Mouse (Mus musculus) cerebellum, adult 11-12 months (tissue): Measurements from ENCODE around the gene Gm20388.
A peak's percentile ranks its signal among the peaks of the same experiment; 100 is the strongest.

Source experiments
- DNase-seq: peaks from one replicate; pipeline ENCODE4 v3.0.0; 2022

Gm20388 gene

GRCm38 (mm10) chr8:124248688-124249087 lies 4338.0 kb downstream of the Gm20388 start:
- DNase-seq, result no peak

GRCm38 (mm10) chr8:124250255-124250654 lies 4339.6 kb downstream of the Gm20388 start:
- no peak for DNase-seq

- DNase-seq, result no peak
These were observed 4340.1 kb downstream of the Gm20388 start for GRCm38 (mm10) chr8:124250785-124251184.

GRCm38 (mm10) chr8:124252533-124252950 lies 4341.9 kb downstream of the Gm20388 start:
- no peak for DNase-seq

- DNase-seq, result no peak
These were observed 4343.3 kb downstream of the Gm20388 start for GRCm38 (mm10) chr8:124253939-124254338.

GRCm38 (mm10) chr8:124256841-124257240 lies 4346.2 kb downstream of the Gm20388 start:
- no peak for DNase-seq

GRCm38 (mm10) chr8:124257363-124257762 lies 4346.7 kb downstream of the Gm20388 start:
- DNase-seq, result peak; percentile 42

GRCm38 (mm10) chr8:124259146-124259545 lies 4348.5 kb downstream of the Gm20388 start:
- no peak for DNase-seq

- DNase-seq, result no peak
These were observed 4349.3 kb downstream of the Gm20388 start for GRCm38 (mm10) chr8:124259925-124260324.

- no peak for DNase-seq
These were observed 4349.7 kb downstream of the Gm20388 start for GRCm38 (mm10) chr8:124260371-124260770.

- no peak for DNase-seq
These were observed 4352.4 kb downstream of the Gm20388 start for GRCm38 (mm10) chr8:124263058-124263457.

- no peak for DNase-seq
These were observed 4353.4 kb downstream of the Gm20388 start for GRCm38 (mm10) chr8:124264032-124264431.

- no peak for DNase-seq
These were observed 4354.0 kb downstream of the Gm20388 start for GRCm38 (mm10) chr8:124264671-124265070.

- no peak for DNase-seq
These were observed 4354.5 kb downstream of the Gm20388 start for GRCm38 (mm10) chr8:124265130-124265529.

GRCm38 (mm10) chr8:124265798-124266197 lies 4355.2 kb downstream of the Gm20388 start:
- DNase-seq, result no peak

- no peak for DNase-seq
These were observed 4356.6 kb downstream of the Gm20388 start for GRCm38 (mm10) chr8:124267206-124267605.

- no peak for DNase-seq
These were observed 4359.9 kb downstream of the Gm20388 start for GRCm38 (mm10) chr8:124270504-124270903.

- no peak for DNase-seq
These were observed 4360.3 kb downstream of the Gm20388 start for GRCm38 (mm10) chr8:124270904-124271303.

- DNase-seq, result no peak
These were observed 4360.9 kb downstream of the Gm20388 start for GRCm38 (mm10) chr8:124271518-124271917.

- no peak for DNase-seq
These were observed 4362.2 kb downstream of the Gm20388 start for GRCm38 (mm10) chr8:124272792-124273191.

GRCm38 (mm10) chr8:124273606-124274218 lies 4363.1 kb downstream of the Gm20388 start:
- no peak for DNase-seq

GRCm38 (mm10) chr8:124274441-124275120 lies 4363.9 kb downstream of the Gm20388 start:
- DNase-seq, result no peak

- DNase-seq, result no peak
These were observed 4364.9 kb downstream of the Gm20388 start for GRCm38 (mm10) chr8:124275377-124276071.
